Mouse (Mus musculus) fibroblast of lung, adult 2 months (primary cell): Measurements from ENCODE around the gene Lmod1.
"Not testable (repeated sequence)": the region's sequence is repeated elsewhere in the genome, so short reads cannot be mapped to it uniquely, and the experiment has no call there.

Experiments used
- DNase-seq: peaks from one replicate; pipeline ENCODE4 v3.0.0-alpha.2; 2011; ENCODE audit warnings: low read depth

Lmod1 gene

DNA sequence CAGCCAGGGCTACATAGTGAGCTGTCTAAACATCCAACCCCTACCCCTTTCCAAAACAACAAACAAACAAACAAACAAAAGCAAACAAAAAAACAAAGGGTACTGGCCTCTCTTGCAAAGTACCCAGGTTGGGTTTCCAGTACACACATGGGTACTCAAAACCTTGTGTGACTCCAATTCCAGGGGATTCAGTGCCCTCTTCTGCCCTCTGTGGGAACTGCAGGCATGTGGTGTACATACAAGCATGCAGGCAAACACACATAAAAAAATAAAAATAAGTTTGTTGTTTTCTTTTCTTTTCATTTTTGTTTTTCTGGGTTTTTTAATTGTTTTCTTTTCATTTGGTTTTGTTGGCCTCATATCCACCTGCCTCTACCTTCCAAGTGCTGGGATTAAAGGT, 37.5 kb downstream of the Lmod1 start:
- no peak for DNase-seq

DNA sequence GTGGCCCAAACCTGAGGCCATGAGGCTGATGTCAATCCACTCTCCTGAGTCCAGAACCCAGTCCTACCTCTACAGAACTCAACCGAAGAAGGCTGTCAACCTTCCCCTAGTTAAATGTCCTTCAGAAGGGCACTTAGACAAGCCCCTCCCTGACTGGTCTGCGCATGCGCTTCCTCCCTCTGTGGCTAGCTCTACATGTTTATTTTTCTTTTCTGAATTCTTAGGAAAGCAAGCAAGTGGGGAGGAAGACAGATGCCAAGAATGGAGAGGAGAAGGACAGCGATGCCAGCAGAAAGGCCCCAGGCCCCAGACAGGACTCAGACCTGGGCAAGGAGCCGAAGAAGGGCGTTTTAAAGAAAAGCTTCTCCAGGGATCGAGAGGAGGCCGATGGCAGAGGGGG, 38.8 kb downstream of the Lmod1 start:
- no peak for DNase-seq

- no peak for DNase-seq
Measured at GRCm38 (mm10) chr1:135366380-135366779, 41.8 kb downstream of the Lmod1 start.

- DNase-seq: no peak
Measured at GRCm38 (mm10) chr1:135367005-135367404, 42.4 kb downstream of the Lmod1 start.

GRCm38 (mm10) chr1:135367595-135367994, 43.0 kb downstream of the Lmod1 start:
- DNase-seq: no peak

- peak; percentile 83 for DNase-seq
Measured at GRCm38 (mm10) chr1:135368245-135368644, 43.6 kb downstream of the Lmod1 start.

GRCm38 (mm10) chr1:135368982-135369381, 44.4 kb downstream of the Lmod1 start:
- no peak for DNase-seq

DNA sequence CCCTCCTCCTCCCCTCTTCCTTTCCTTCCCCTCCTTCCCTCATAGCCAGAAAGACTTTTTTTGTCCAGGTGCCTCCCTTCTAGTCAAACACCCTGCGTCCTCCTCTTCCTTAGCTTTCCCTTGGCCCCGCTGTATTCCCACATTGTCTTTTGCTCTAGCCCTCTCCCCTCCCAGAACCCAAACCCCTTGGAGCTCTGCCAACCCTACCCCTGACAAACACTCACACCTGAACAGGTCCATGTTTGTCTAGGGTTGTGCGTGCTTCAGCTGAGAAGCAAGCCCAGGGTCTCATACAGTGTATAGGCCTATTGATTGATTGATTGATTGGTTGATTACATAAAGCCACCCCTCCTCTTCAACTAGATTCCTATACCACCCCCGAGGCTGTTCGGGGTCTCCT, 44.8 kb downstream of the Lmod1 start:
- DNase-seq: no peak

GRCm38 (mm10) chr1:135373171-135373677, 48.6 kb downstream of the Lmod1 start:
- DNase-seq: no peak

DNA sequence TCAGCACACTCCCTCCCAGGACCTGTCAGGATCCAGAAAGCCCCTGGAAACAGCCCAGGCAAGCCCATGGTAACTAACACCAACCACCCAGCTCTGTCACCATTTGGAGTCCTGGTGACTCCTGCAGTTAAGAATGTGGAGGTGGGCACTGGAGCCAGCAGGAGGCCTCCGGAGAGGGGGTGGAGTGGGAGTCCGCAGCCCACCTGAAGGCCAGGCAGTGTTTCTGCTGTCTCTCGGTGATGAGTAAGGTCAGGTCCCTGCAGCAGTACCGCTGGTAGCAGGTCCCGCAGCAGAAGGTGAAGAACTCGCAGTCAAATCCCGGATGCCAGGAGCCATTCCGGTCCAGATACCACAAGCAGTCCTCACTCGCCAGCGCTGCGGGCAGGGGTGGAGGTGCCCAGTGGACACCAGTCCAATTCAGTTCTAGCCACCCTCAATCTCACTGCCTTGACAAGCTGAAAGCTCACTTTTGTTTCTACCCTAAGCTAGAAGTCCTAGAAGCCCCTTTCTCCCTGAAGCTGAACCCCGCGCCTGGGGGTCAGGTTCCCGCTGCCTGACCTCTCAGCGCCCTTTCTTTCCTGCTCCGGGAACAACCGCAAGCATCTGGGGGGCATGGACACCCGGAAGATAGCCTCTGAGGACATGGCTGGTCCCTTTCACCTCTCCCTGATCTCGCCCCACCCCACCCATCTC, 49.7 kb downstream of the Lmod1 start:
- DNase-seq: no peak

- no peak for DNase-seq
Measured at GRCm38 (mm10) chr1:135374868-135375581, 50.4 kb downstream of the Lmod1 start, which contains the start of gene Shisa4. Gene Shisa4 (minus strand): TSS chr1:135375237.

DNA sequence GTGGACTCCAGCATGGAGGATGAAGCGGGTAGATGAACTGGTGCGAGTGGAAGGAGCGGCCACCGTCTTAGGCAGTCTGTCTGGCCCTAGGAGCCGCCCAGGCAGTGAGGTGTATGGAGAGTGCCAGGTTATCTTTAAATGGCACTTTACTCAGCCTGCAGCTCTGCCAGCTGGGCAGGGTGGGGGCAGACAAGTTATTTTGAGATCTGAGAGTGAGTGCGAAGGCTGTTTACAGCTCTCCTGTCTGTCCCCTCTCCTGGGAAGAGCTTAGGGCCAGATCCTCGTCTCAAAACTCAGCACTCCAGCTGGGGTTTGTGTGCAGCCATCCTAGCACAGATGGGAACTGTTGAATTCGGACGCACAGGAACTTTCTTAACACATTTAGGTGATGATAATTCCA, 54.0 kb downstream of the Lmod1 start:
- DNase-seq: no peak

DNA sequence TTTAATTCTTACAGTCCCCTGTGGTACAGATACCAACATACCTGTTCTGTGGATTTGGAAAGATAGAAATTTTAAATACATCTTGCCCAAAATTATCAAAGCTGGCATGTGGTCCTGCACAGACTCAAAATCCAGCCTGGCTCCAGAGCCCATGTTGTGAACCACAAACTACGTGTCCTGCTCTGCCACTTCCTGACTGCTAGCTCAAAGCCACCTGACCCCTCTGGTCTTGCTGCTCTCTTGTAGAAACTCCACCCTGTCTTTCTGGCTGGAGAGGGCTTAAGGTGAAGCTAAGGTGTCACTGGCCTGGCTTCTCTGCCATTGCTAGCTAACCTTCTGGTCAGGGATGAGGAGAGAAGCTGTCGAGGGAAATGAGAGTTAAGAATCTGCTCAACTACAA, 54.4 kb downstream of the Lmod1 start:
- no peak for DNase-seq

- DNase-seq: no peak
Measured at GRCm38 (mm10) chr1:135380071-135380991, 55.7 kb downstream of the Lmod1 start.

GRCm38 (mm10) chr1:135381560-135381959, 57.0 kb downstream of the Lmod1 start:
- DNase-seq: not testable (repeated sequence)

DNA sequence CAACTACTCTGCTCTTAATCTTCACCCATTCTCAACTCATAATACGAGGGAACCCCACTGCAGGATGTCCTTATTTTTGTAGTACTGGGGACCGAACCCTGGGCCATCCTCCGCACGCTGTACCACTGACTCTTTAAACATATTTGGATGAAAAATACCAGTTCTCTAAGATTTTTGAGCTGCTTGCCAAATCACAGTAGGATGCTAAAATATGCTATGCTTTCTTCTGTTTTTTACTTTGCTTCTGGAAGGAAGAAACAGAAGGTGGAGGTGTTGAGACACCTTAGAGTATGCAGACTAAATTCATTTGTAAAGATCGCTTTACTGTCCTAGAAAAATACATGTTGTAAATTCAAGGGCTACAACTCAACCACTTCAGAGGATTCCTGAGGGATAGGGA, 59.6 kb downstream of the Lmod1 start:
- no peak for DNase-seq

- no peak for DNase-seq
Measured at GRCm38 (mm10) chr1:135385161-135385560, 60.6 kb downstream of the Lmod1 start.

DNA sequence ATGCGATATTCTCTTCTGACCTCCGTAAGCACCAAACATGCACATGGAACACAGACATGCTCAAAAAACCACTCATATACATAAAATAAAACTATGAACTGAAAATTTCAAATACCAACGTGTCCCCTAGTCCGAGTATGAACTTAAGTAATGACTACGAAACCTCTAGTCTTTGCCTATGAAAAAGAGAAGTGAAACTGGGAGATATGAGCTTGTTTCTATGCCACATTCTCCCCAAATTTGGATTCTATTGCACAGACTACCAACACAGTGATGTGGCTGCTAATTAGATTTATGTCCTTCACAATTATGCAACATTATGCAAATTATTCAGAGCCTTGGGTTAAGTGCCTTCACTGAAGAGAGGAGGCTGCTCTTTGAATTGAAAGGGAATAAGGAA, 74.9 kb downstream of the Lmod1 start:
- no peak for DNase-seq

DNA sequence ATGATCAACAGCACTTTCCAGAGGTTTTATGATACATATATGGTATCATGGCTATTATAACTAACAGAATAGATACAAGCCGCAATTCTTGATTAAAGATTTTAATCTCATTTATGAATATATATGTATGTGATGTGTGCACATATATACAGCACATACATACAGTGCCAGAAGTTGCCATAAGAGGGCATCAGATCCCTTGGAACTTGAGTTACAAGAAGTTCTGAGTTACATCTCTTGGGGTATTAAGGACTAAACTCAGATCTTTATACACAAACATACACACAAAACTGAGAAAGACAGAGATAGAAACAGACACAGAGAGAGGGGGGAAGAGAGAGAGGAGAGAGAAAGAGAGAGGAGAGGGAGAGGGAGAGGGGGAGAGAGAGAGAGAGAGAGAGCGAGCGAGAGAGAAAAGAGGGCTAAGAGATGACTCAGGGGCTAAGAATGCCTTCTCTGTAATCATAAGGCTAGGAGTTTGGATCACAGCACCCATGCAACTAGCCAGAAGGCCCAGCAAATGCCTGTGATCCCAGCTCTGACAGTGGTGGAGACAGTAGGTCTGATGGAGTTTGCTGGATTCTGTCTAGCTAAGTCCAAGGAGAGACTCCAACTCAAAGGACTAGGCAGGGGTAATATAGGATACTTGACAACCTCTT, 77.0 kb downstream of the Lmod1 start:
- DNase-seq: no peak

GRCm38 (mm10) chr1:135405356-135405755, 80.7 kb downstream of the Lmod1 start:
- no peak for DNase-seq

DNA sequence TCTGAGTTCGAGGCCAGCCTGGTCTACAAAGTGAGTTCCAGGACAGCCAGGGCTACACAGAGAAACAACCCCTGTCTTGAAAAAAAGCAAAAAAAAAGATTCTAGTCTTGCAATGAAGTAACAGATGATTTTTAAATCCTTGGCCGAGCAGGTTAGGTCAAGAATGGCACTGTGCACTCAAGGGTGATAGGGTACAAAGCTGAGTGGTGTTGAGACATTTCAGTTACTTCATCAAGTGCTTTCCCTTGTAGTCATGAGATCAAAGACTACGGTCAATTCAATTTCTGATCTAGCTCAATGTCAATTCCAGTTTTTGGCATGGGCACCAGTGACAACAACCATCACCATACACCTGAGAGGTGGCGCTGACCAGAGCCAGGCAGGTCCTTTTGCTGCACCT, 84.4 kb downstream of the Lmod1 start:
- DNase-seq: no peak

GRCm38 (mm10) chr1:135410967-135411366, 86.4 kb downstream of the Lmod1 start:
- DNase-seq: peak; percentile 82
